ENCODE assay signal across 12 mouse cellular contexts in genomic region chr1:91708550-91709243, GRCm38 (mm10).
DNase-seq lines count a peak whose midpoint lies in the region; ATAC-seq lines count a peak whose summit lies in the region.
"Had no signal": no experiment of that assay in that cellular context is flagged by ENCODE, and none has a peak within 500 bp of the region (broad histone marks: within the 10 kb centered on the region; RNA-seq: fewer than 3 reads in every experiment).

No protein-coding gene starts in this region.

- H3K4me1 ChIP-seq in forebrain, embryonic 16.5 days (replicated peaks; ENCODE audit: control insufficient read depth, insufficient read depth, low read length) = peaks cover 4% of the 10 kb centered on the region; the same call in 1 of the 2 replicates
- no peaks in the 10 kb centered on the region for H3K4me1 ChIP-seq in forebrain, embryonic 13.5 days

- H3K9ac ChIP-seq in forebrain, embryonic 16.5 days (replicated peaks; ENCODE audit: low read depth, low read length) = no peak overlapping the region
- H3K9ac ChIP-seq in forebrain, embryonic 13.5 days = no peak overlapping the region

- H3K27ac ChIP-seq in forebrain, embryonic 16.5 days (ENCODE audit: low read length) = no peak overlapping the region
- no peak overlapping the region for H3K27ac ChIP-seq in forebrain, embryonic 13.5 days
- H3K27ac ChIP-seq: kidney, postnatal 0 days had no signal

- peak; percentile 12 for DNase-seq in layer of hippocampus, adult 9-11 months
- DNase-seq in layer of hippocampus, adult 9-10 months (ENCODE audit: low spot score) = no peak
- DNase-seq in NIH3T3 (ENCODE audit: low read depth) = peak; percentile 57
- peak; percentile 90 to 95 for DNase-seq in cerebellum, postnatal 10 days
- no peak for DNase-seq in adrenal gland, adult 8-10 months
- DNase-seq in kidney, postnatal 4 days = no peak
- DNase-seq: embryo, embryonic 11 days; lung, postnatal 4 days; thymus, postnatal 36 days had no signal

- no peak overlapping the region for H3K4me2 ChIP-seq in forebrain, embryonic 16.5 days (ENCODE audit: low read length)
- H3K4me2 ChIP-seq in forebrain, embryonic 13.5 days = no peak overlapping the region

- H3K9me3 ChIP-seq in forebrain, embryonic 16.5 days (ENCODE audit: control insufficient read depth, low read length) = no peaks in the 10 kb centered on the region
- no peaks in the 10 kb centered on the region for H3K9me3 ChIP-seq in forebrain, embryonic 13.5 days (replicated peaks)

- peak; percentile 54 for ATAC-seq in forebrain, embryonic 16.5 days
- no peak for ATAC-seq in forebrain, embryonic 13.5 days

- H3K4me3 ChIP-seq in forebrain, embryonic 16.5 days (replicated peaks; ENCODE audit: low read length) = no peak overlapping the region
- H3K4me3 ChIP-seq in forebrain, embryonic 13.5 days = no peak overlapping the region

- H3K36me3 ChIP-seq in forebrain, embryonic 16.5 days (ENCODE audit: control insufficient read depth, insufficient read depth) = no peaks in the 10 kb centered on the region
- H3K36me3 ChIP-seq in forebrain, embryonic 13.5 days (ENCODE audit: poor library complexity, severe bottlenecking) = no peaks in the 10 kb centered on the region

- 57% methylated on average over 7 of the region's 7 CpGs for WGBS in forebrain, embryonic 16.5 days
- WGBS in forebrain, embryonic 13.5 days = 82% methylated on average over 7 of the region's 7 CpGs

- no peaks in the 10 kb centered on the region for H3K27me3 ChIP-seq in forebrain, embryonic 16.5 days (replicated peaks; ENCODE audit: control insufficient read depth, insufficient read depth, low read length)
- H3K27me3 ChIP-seq in forebrain, embryonic 13.5 days = no peaks in the 10 kb centered on the region

Comparison
In these comparisons a context has a peak if more than half of its experiments do, and no peak if none do; other contexts are left out.
1. DNase-seq: peak in layer of hippocampus, adult 9-11 months (single experiment), NIH3T3 (single experiment) and cerebellum, postnatal 10 days (2 of 2); none in layer of hippocampus, adult 9-10 months (single experiment), adrenal gland, adult 8-10 months (single experiment) and kidney, postnatal 4 days (0 of 2).